Mouse (Mus musculus): Measurements from ENCODE around the gene Foxc2. TPM values are rescaled to one million over a fixed set of nuclear protein-coding genes. Genes with fewer than 3 reads are reported as not detected.
A peak's percentile ranks its signal among the peaks of the same experiment; 100 is the strongest.
"Not testable (repeated sequence)": the region's sequence is repeated elsewhere in the genome, so short reads cannot be mapped to it uniquely, and the experiment has no call there.

Foxc2 gene
- polyA plus RNA-seq, 1 experiment from 2014 or later: 42.5 TPM

DNA sequence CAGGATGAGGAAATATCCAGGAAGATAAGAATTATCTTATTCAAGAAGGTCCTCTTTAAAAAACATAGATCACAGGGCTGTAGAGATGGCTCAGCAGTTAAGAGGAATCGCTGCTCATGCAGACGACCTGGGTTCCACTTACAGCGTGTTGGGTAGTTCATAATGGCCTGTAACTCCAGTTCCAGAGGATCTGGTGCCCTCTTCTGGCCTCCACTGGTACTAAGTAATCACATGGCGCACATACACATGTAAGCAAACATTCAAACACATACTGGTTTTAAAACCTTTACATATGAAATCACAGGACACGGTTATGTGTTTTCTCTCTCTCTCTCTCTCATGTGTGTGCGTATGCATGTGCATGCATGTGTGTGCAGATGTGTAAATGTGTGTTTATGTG, 20.9 kb downstream of the Foxc2 start:
- Histone ChIP-seq H3K36me3 (ENCODE audit: insufficient read depth, low read length) (no peaks in the 10 kb centered on the region), H3K27me3 (ENCODE audit: insufficient read depth, low read length) (no peaks in the 10 kb centered on the region), H3K27ac (no peak overlapping the region), H3K9ac (ENCODE audit: low read depth, low read length) (no peak overlapping the region), H3K4me3 (replicated peaks; ENCODE audit: low read depth, low read length) (no peak overlapping the region), H3K9me3 (replicated peaks; ENCODE audit: low read length) (0 out of 2 replicates have a peak, but pooled peaks cover 2% of the 10 kb centered on the region), H3K4me1 (replicated peaks; ENCODE audit: insufficient read depth, low read length) (no peaks in the 10 kb centered on the region), H3K4me2 (ENCODE audit: low read length) (no peak overlapping the region)
- ATAC-seq (replicated peaks; ENCODE audit: low FRiP score, low read depth) (no peak), DNase-seq (ENCODE audit: low spot score) (no peak)
- 96% methylated on average over 6 of the region's 6 CpGs for WGBS
- peak; percentile 30; the same call in 1 of the 2 replicates for TF ChIP-seq CTCF (IDR thresholded peaks at IDR 0.05; ENCODE audit: low read depth)

DNA sequence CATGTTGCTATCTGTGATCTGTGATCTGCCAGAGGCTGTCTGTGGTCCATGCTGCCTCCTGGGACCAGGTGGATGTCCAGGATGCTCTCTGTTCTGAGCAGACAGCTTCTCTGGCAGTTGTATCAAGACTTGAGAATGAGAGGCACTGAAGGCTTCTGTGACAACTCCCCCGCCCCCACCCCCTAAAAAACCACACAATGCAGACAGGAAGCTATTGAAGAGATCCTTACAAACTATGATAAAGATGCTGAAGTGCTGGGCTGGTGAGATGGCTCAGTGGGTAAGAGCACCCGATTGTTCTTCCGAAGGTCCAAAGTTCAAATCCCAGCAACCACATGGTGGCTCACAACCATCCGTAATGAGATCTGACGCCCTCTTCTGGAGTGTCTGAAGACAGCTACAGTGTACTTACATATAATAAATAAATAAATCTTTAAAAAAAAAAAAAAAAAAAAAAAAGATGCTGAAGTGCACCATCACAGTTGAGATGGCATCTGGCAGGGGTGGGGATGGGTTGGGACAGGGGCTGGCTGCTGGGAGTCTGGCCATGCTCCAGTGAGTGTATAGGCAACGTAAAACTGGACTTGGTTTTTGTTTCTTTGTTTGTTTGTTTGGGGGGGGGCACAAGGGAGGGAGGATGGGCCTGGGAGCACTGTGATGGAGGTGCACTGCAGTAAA, 29.6 kb downstream of the Foxc2 start:
- ATAC-seq (replicated peaks; ENCODE audit: low FRiP score, low read depth); DNase-seq (ENCODE audit: low spot score); H3K27ac ChIP-seq; H3K4me2 ChIP-seq (ENCODE audit: low read length); H3K9ac ChIP-seq (ENCODE audit: low read depth, low read length); H3K9me3 ChIP-seq (replicated peaks; ENCODE audit: low read length); H3K36me3 ChIP-seq (ENCODE audit: insufficient read depth, low read length); H3K27me3 ChIP-seq (ENCODE audit: insufficient read depth, low read length); H3K4me1 ChIP-seq (replicated peaks; ENCODE audit: insufficient read depth, low read length); H3K4me3 ChIP-seq (replicated peaks; ENCODE audit: low read depth, low read length): not testable (repeated sequence)
- WGBS: 77% methylated on average over 4 of the region's 6 CpGs

DNA sequence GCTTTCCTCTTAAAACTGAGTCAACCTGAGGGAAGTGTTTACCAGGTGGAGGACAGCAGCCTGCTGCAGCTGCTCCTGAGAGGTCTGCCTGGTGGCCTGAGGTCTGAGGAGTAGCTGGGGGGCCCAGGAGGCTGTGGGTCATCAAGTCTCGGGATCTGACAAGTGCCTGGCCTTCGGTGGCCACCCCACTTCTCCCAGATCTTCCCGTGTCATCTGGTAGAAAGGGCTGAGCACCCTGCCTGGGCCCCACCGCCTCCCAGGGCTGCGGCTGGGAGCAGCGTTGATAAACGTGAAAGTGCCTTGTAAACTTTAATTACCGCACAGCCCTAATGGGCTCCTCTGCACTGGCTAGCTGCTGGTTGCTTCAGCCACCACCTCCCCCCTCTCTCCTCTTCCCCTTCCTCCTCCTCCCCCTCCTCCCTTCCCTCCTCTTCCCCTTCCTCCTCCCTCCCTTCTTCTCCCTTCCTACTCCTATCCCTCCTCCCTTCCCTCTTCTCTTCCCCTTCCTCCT, 32.7 kb downstream of the Foxc2 start:
- no peak for ATAC-seq (replicated peaks; ENCODE audit: low FRiP score, low read depth)
- no peak for DNase-seq (ENCODE audit: low spot score)
- Histone ChIP-seq H3K4me1 (replicated peaks; ENCODE audit: insufficient read depth, low read length) (no peaks in the 10 kb centered on the region), H3K27ac (no peak overlapping the region), H3K9ac (ENCODE audit: low read depth, low read length) (no peak overlapping the region), H3K4me2 (ENCODE audit: low read length) (no peak overlapping the region), H3K27me3 (ENCODE audit: insufficient read depth, low read length) (no peaks in the 10 kb centered on the region), H3K9me3 (replicated peaks; ENCODE audit: low read length) (no peaks in the 10 kb centered on the region), H3K4me3 (replicated peaks; ENCODE audit: low read depth, low read length) (no peak overlapping the region), H3K36me3 (ENCODE audit: insufficient read depth, low read length) (no peaks in the 10 kb centered on the region)
- WGBS: 12% methylated on average over 8 of the region's 8 CpGs
- TF ChIP-seq CTCF (IDR thresholded peaks at IDR 0.05; ENCODE audit: low read depth): no peak

DNA sequence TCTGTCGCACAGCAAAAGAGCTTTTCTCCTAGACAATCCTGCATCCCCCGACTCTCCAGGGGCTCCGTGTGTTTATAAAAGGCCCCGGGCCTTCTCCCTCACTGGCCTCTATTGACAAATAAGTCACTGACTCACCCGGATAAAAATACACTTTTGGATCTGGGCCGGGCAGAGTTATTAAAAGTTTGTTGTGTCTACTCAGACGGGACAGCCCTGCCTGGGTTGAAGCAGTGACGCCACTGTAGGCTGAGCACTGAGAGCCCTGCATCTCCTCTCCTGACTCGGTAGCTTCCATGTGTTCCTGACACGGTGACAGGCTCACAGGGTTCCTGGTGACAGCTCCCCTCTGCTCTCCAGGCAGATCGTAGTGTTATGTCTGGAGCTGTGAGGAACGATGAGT, 36.4 kb downstream of the Foxc2 start:
- Histone ChIP-seq H3K27me3 (ENCODE audit: insufficient read depth, low read length) (no peaks in the 10 kb centered on the region), H3K4me2 (ENCODE audit: low read length) (no peak overlapping the region), H3K9ac (ENCODE audit: low read depth, low read length) (no peak overlapping the region), H3K4me1 (replicated peaks; ENCODE audit: insufficient read depth, low read length) (no peaks in the 10 kb centered on the region), H3K27ac (no peak overlapping the region), H3K36me3 (ENCODE audit: insufficient read depth, low read length) (no peaks in the 10 kb centered on the region), H3K9me3 (replicated peaks; ENCODE audit: low read length) (no peaks in the 10 kb centered on the region), H3K4me3 (replicated peaks; ENCODE audit: low read depth, low read length) (no peak overlapping the region)
- ATAC-seq (replicated peaks; ENCODE audit: low FRiP score, low read depth): no peak
- TF ChIP-seq CTCF (IDR thresholded peaks at IDR 0.05; ENCODE audit: low read depth): no peak
- DNase-seq (ENCODE audit: low spot score): no peak
- 48% methylated on average over 12 of the region's 12 CpGs for WGBS

DNA sequence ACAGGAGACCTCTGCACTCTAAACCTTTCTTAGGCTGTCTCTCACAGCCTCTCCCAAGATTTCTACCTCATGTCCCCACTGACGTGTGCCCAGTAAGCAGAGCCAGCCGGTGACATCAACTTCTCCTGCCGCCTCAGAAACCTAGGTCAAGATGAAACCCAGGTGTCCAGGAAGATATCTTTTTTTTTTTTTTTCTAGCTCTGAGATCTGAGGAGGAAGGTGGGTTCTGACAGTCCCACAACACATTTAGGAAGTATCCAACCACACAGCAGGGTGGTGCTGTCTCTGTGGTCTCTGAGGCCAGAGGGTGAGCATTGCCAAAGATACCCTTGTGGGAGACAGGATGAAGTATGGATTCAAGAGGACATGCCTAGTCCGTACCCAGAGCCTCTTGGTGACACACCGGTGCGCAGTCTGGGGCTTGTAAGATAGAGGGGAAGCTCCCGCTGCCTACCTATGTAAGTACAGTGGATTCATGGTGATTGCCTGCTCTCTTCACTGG, 41.1 kb downstream of the Foxc2 start:
- no peak for TF ChIP-seq CTCF (IDR thresholded peaks at IDR 0.05; ENCODE audit: low read depth)
- H3K4me3 ChIP-seq (replicated peaks; ENCODE audit: low read depth, low read length): no peak overlapping the region
- no peaks in the 10 kb centered on the region for H3K9me3 ChIP-seq (replicated peaks; ENCODE audit: low read length)
- H3K27ac ChIP-seq: no peak overlapping the region
- no peak for ATAC-seq (replicated peaks; ENCODE audit: low FRiP score, low read depth)
- no peak overlapping the region for H3K9ac ChIP-seq (ENCODE audit: low read depth, low read length)
- DNase-seq (ENCODE audit: low spot score): no peak
- H3K4me1 ChIP-seq (replicated peaks; ENCODE audit: insufficient read depth, low read length): peaks cover 3% of the 10 kb centered on the region; the same call in 1 of the 2 replicates
- no peaks in the 10 kb centered on the region for H3K27me3 ChIP-seq (ENCODE audit: insufficient read depth, low read length)
- H3K4me2 ChIP-seq (ENCODE audit: low read length): no peak overlapping the region
- 88% methylated on average over 7 of the region's 7 CpGs for WGBS
- no peaks in the 10 kb centered on the region for H3K36me3 ChIP-seq (ENCODE audit: insufficient read depth, low read length)

DNA sequence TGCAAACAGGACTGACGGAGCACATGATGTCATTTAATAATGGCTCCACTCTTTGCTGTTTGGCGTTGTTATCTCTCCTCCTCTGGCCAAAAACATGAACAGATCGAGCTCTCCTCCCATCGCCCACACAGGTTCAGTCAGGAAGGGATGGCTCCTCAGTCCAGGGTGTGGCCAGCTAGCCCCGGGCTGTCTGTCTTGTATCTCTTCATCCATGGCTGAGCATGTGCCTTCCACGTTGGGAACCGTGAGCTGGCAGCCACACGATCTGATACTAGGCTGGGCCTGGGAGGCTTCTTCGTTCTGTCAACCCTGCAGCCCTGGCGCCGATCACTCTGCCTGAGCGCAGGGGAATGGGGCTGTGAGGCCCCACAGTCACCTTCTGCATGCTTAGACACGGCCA, 42.8 kb downstream of the Foxc2 start:
- no peaks in the 10 kb centered on the region for H3K27me3 ChIP-seq (ENCODE audit: insufficient read depth, low read length)
- no peak for TF ChIP-seq CTCF (IDR thresholded peaks at IDR 0.05; ENCODE audit: low read depth)
- ATAC-seq (replicated peaks; ENCODE audit: low FRiP score, low read depth): 0 out of 2 replicates have a peak, but pooled peaks have one; percentile 49

More for the DNA sequence above, 42.8 kb downstream of the Foxc2 start:
- DNase-seq (ENCODE audit: low spot score): no peak
- 50% methylated on average over 13 of the region's 13 CpGs for WGBS
- Histone ChIP-seq H3K9me3 (replicated peaks; ENCODE audit: low read length) (no peaks in the 10 kb centered on the region), H3K9ac (ENCODE audit: low read depth, low read length) (no peak overlapping the region), H3K4me2 (ENCODE audit: low read length) (no peak overlapping the region), H3K4me3 (replicated peaks; ENCODE audit: low read depth, low read length) (no peak overlapping the region), H3K4me1 (replicated peaks; ENCODE audit: insufficient read depth, low read length) (peaks cover 4% of the 10 kb centered on the region), H3K27ac (no peak overlapping the region), H3K36me3 (ENCODE audit: insufficient read depth, low read length) (no peaks in the 10 kb centered on the region)
